Mouse (Mus musculus): Measurements from ENCODE around the gene Cerkl. TPM values are rescaled to one million over a fixed set of nuclear protein-coding genes. Genes with fewer than 3 reads are reported as not detected.
A peak's percentile ranks its signal among the peaks of the same experiment; 100 is the strongest.

The Cerkl gene
- polyA plus RNA-seq, 1 experiment = 13.1 TPM

- no peak overlapping the region for H3K27ac ChIP-seq (ENCODE audit: insufficient read depth, low read length)
- no peak overlapping the region for H3K4me3 ChIP-seq (replicated peaks; ENCODE audit: insufficient read depth, low read depth, low read length)
- H3K4me1 ChIP-seq (ENCODE audit: control insufficient read depth, insufficient read depth, low read length) = peaks cover 7% of the 10 kb centered on the region
- DNase-seq = peak in 1 of 2 experiments; percentile 25
- H3K27me3 ChIP-seq (ENCODE audit: control insufficient read depth, insufficient read depth, low read length) = no peaks in the 10 kb centered on the region
- TF ChIP-seq POLR2A (IDR thresholded peaks at IDR 0.05; ENCODE audit: borderline replicate concordance, insufficient read depth, low read length) = no peak
- WGBS = 87% methylated on average over 9 of the region's 9 CpGs
Measured at GRCm38 (mm10) chr2:79370711-79371312, 85.8 kb downstream of the Cerkl start.

DNA sequence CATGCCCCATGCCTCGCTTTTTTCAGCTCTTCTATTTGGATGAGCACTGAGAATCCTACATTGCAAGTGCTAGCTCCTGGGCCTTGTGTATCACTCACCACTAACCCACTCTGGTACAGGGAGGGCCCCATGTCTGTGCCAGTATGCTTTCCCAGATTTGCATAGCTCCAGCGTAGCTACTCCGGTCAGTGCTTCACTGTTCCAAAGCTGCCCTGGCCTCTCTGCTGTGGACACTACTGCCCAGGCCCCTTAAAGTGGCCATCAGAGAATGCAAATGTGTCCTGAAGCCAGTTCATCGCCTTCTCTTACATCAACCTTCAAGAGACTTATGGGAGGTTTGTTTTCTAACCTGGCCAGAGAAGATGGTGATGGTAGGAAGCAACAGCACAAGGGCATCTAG, 86.7 kb downstream of the Cerkl start:
- H3K4me1 ChIP-seq (ENCODE audit: control insufficient read depth, insufficient read depth, low read length) = peaks cover 7% of the 10 kb centered on the region
- no peaks in the 10 kb centered on the region for H3K27me3 ChIP-seq (ENCODE audit: control insufficient read depth, insufficient read depth, low read length)
- H3K4me3 ChIP-seq (replicated peaks; ENCODE audit: insufficient read depth, low read depth, low read length) = no peak overlapping the region
- no peak overlapping the region for H3K27ac ChIP-seq (ENCODE audit: insufficient read depth, low read length)
- no peak for DNase-seq
- TF ChIP-seq CTCF (IDR thresholded peaks at IDR 0.05; ENCODE audit: borderline replicate concordance, insufficient read depth, low read depth, low read length) (no peak), POLR2A (IDR thresholded peaks at IDR 0.05; ENCODE audit: borderline replicate concordance, insufficient read depth, low read length) (no peak)
- 75% methylated on average over 4 of the region's 4 CpGs for WGBS

DNA sequence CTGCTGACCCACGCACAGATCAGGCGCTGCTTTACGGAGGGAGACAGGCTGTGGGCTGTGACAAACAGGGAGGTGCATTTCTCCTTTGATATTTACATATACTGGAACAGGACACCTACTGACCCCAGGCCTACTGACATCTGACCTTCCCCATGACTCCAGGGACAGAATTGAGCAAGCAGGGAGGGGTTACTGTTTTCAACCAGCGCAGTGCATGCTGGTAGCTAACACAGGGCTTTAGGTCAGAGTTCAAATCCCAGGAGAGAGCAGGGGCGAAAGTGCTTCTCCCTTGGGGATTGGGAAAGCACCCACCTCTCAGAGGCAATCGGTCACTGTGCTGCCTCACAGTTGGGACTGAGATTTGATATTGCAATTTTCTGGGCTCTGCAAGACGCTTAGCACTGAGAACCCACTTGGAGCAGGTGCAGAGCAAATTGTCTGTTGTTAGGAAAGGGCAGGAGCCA, 87.5 kb downstream of the Cerkl start:
- no peak for DNase-seq
- Histone ChIP-seq H3K27me3 (ENCODE audit: control insufficient read depth, insufficient read depth, low read length) (no peaks in the 10 kb centered on the region), H3K4me3 (replicated peaks; ENCODE audit: insufficient read depth, low read depth, low read length) (no peak overlapping the region), H3K27ac (ENCODE audit: insufficient read depth, low read length) (no peak overlapping the region), H3K4me1 (ENCODE audit: control insufficient read depth, insufficient read depth, low read length) (peaks cover 7% of the 10 kb centered on the region)
- 84% methylated on average over 7 of the region's 7 CpGs for WGBS
- TF ChIP-seq POLR2A (IDR thresholded peaks at IDR 0.05; ENCODE audit: borderline replicate concordance, insufficient read depth, low read length) (no peak), CTCF (IDR thresholded peaks at IDR 0.05; ENCODE audit: borderline replicate concordance, insufficient read depth, low read depth, low read length) (no peak)

GRCm38 (mm10) chr2:79368661-79369060, 87.9 kb downstream of the Cerkl start:
- WGBS = 98% methylated on average over 12 of the region's 12 CpGs
- Histone ChIP-seq H3K4me3 (replicated peaks; ENCODE audit: insufficient read depth, low read depth, low read length) (no peak overlapping the region), H3K27me3 (ENCODE audit: control insufficient read depth, insufficient read depth, low read length) (no peaks in the 10 kb centered on the region), H3K27ac (ENCODE audit: insufficient read depth, low read length) (no peak overlapping the region), H3K4me1 (ENCODE audit: control insufficient read depth, insufficient read depth, low read length) (peaks cover 7% of the 10 kb centered on the region)
- no peak for DNase-seq
- TF ChIP-seq POLR2A (IDR thresholded peaks at IDR 0.05; ENCODE audit: borderline replicate concordance, insufficient read depth, low read length) (no peak), CTCF (IDR thresholded peaks at IDR 0.05; ENCODE audit: borderline replicate concordance, insufficient read depth, low read depth, low read length) (no peak)

DNA sequence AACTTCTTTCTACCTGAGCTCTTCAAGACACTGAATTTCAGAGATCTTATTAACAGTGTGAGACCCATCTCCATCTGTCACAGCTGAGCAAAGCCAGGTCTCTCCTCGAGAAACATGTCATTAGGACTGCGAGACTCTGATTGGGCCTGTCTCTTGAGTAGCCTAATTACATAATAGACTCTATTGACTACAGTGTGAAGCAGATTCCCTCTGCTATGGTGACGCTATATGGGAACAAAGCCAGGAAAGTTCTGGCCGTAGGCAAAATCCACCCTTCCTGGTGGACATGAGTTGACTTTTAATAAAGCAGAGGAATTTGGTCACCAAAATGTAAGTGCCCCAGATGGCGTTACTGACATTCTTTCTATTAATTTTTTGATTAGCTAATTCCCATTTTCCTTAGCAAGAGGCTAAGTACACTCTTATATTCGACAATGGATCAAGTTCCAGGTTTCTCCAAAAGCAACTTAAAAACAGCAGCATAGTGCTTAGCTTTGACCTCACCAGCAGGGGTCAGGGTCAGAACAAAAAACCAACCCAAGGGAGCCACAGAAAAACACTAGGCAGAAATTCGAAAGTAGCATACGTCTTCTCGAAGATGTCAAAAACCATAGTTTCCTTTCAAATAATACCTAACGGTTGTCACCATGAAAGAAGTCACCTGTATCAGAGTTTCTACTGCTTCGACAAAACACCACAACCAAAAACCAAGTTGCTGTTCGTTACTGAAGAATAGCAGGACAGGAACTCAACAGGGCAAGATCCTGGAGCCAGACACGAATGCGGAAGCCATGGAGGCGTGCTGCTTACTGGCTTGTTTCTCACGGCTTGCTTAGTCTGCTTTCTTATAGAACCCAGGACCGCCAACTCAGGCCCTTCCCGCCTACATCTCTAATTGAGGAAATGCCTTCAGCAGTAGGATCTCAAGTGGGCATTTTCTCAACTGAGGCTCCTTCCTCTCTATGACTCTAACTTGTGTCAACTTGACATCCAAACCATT, 88.8 kb downstream of the Cerkl start:
- DNase-seq = peak in 1 of 2 experiments; percentile 54
- H3K27me3 ChIP-seq (ENCODE audit: control insufficient read depth, insufficient read depth, low read length) = no peaks in the 10 kb centered on the region
- peaks cover 5% of the 10 kb centered on the region for H3K4me1 ChIP-seq (ENCODE audit: control insufficient read depth, insufficient read depth, low read length)
- TF ChIP-seq CTCF (IDR thresholded peaks at IDR 0.05; ENCODE audit: borderline replicate concordance, insufficient read depth, low read depth, low read length) (peak; percentile 56), POLR2A (IDR thresholded peaks at IDR 0.05; ENCODE audit: borderline replicate concordance, insufficient read depth, low read length) (no peak)
- WGBS = 61% methylated on average over 18 of the region's 18 CpGs
- H3K27ac ChIP-seq (ENCODE audit: insufficient read depth, low read length) = no peak overlapping the region
- no peak overlapping the region for H3K4me3 ChIP-seq (replicated peaks; ENCODE audit: insufficient read depth, low read depth, low read length)

- DNase-seq = no peak
- WGBS = 83% methylated on average over 6 of the region's 6 CpGs
- Histone ChIP-seq H3K4me1 (ENCODE audit: control insufficient read depth, insufficient read depth, low read length) (peaks cover 2% of the 10 kb centered on the region; the same call in 1 of the 2 replicates), H3K4me3 (replicated peaks; ENCODE audit: insufficient read depth, low read depth, low read length) (no peak overlapping the region), H3K27ac (ENCODE audit: insufficient read depth, low read length) (no peak overlapping the region), H3K27me3 (ENCODE audit: control insufficient read depth, insufficient read depth, low read length) (no peaks in the 10 kb centered on the region)
- no peak for TF ChIP-seq CTCF (IDR thresholded peaks at IDR 0.05; ENCODE audit: borderline replicate concordance, insufficient read depth, low read depth, low read length)
- no peak for TF ChIP-seq POLR2A (IDR thresholded peaks at IDR 0.05; ENCODE audit: borderline replicate concordance, insufficient read depth, low read length)
Measured at GRCm38 (mm10) chr2:79363920-79364319, 92.7 kb downstream of the Cerkl start.

- no peak for DNase-seq
- WGBS = 46% methylated on average over 6 of the region's 6 CpGs
Measured at GRCm38 (mm10) chr2:79362029-79362428, 94.6 kb downstream of the Cerkl start.

More at GRCm38 (mm10) chr2:79362029-79362428, 94.6 kb downstream of the Cerkl start:
- H3K27me3 ChIP-seq (ENCODE audit: control insufficient read depth, insufficient read depth, low read length) = no peaks in the 10 kb centered on the region
- H3K27ac ChIP-seq (ENCODE audit: insufficient read depth, low read length) = no peak overlapping the region
- TF ChIP-seq POLR2A (IDR thresholded peaks at IDR 0.05; ENCODE audit: borderline replicate concordance, insufficient read depth, low read length) (no peak), CTCF (IDR thresholded peaks at IDR 0.05; ENCODE audit: borderline replicate concordance, insufficient read depth, low read depth, low read length) (no peak)
- no peaks in the 10 kb centered on the region for H3K4me1 ChIP-seq (ENCODE audit: control insufficient read depth, insufficient read depth, low read length)
- no peak overlapping the region for H3K4me3 ChIP-seq (replicated peaks; ENCODE audit: insufficient read depth, low read depth, low read length)

Measured in cerebellum, adult 2 months (tissue).